Mouse (Mus musculus): ENCODE measurements around the gene Taar7e. TPM values are rescaled to one million over a fixed set of nuclear protein-coding genes. Genes with fewer than 3 reads are reported as not detected.

Taar7e gene
- total RNA-seq, 2 experiments from 2014 or later = not detected

Other genes starting within 250 kb of the Taar7e start
- gene Slc18b1, start 240.6 kb upstream of the Taar7e start, total RNA-seq (2021) = 10 to 100 TPM; 24.4 to 26.0 TPM
- not detected for gene Vnn3, start 186.2 kb upstream of the Taar7e start, total RNA-seq (2021)
- gene Vnn1, start 142.9 kb upstream of the Taar7e start, total RNA-seq (2021) = under 1 TPM; 0.36 to 0.69 TPM
- gene Taar1, start 117.3 kb upstream of the Taar7e start, total RNA-seq (2021) = not detected
- not detected for gene Taar2, start 99.0 kb upstream of the Taar7e start, total RNA-seq (2021)
- under 1 TPM in 1 of 2 experiments, not detected in 1; 0.34 TPM for gene Taar3, start 88.1 kb upstream of the Taar7e start, total RNA-seq (2021)
- not detected for gene Taar4, start 77.1 kb upstream of the Taar7e start, total RNA-seq (2021)
- gene Taar5, start 66.9 kb upstream of the Taar7e start, total RNA-seq (2021) = not detected
- not detected for gene Taar6, start 52.0 kb upstream of the Taar7e start, total RNA-seq (2021)
- gene Taar7a, start 44.1 kb upstream of the Taar7e start, total RNA-seq (2021) = not detected
- gene Taar7b, start 37.7 kb upstream of the Taar7e start, total RNA-seq (2021) = not detected
- gene Taar7d, start 10.4 kb upstream of the Taar7e start, total RNA-seq (2021) = not detected
- gene Taar7f, start 11.9 kb downstream of the Taar7e start, total RNA-seq (2021) = not detected
- gene Taar8a, start 38.9 kb downstream of the Taar7e start, total RNA-seq (2021) = not detected
- gene Taar8b, start 54.7 kb downstream of the Taar7e start, total RNA-seq (2021) = not detected
- gene Taar8c, start 64.3 kb downstream of the Taar7e start, total RNA-seq (2021) = not detected
- not detected for gene Taar9, start 71.9 kb downstream of the Taar7e start, total RNA-seq (2021)
- gene Stx7, start 111.7 kb downstream of the Taar7e start, total RNA-seq (2021) = 100 to 1,000 TPM; 190 to 199 TPM
- 1 to 10 TPM; 7.3 to 9.3 TPM for gene Moxd1, start 185.9 kb downstream of the Taar7e start, total RNA-seq (2021)